Mouse (Mus musculus): ENCODE results near the gene Uqcc1. TPM values are rescaled to one million over a fixed set of nuclear protein-coding genes. Genes with fewer than 3 reads are reported as not detected.
A peak's percentile ranks its signal among the peaks of the same experiment; 100 is the strongest.
"Not testable (repeated sequence)": the region's sequence is repeated elsewhere in the genome, so short reads cannot be mapped to it uniquely, and the experiment has no call there.

The Uqcc1 gene
- polyA plus RNA-seq, 1 experiment from 2014 or later: 55.7 TPM

- Histone ChIP-seq H3K36me3 (peaks cover 58% of the 10 kb centered on the region), H3K27ac (no peak overlapping the region), H3K9ac (replicated peaks) (no peak overlapping the region), H3K4me2 (replicated peaks) (no peak overlapping the region), H3K4me1 (replicated peaks) (no peaks in the 10 kb centered on the region), H3K27me3 (no peaks in the 10 kb centered on the region), H3K4me3 (replicated peaks) (no peak overlapping the region), H3K9me3 (no peaks in the 10 kb centered on the region)
- whole genome bisulfite sequencing: 90% methylated on average over 8 of the region's 8 CpGs
- ATAC-seq: no peak
Observed at GRCm38 (mm10) chr2:155846930-155847329, 83.2 kb downstream of the Uqcc1 start.

GRCm38 (mm10) chr2:155838961-155839360, 91.1 kb downstream of the Uqcc1 start:
- Histone ChIP-seq H3K9me3 (no peaks in the 10 kb centered on the region), H3K4me3 (replicated peaks) (no peak overlapping the region), H3K36me3 (no peaks in the 10 kb centered on the region), H3K27me3 (no peaks in the 10 kb centered on the region), H3K4me2 (replicated peaks) (no peak overlapping the region), H3K9ac (replicated peaks) (no peak overlapping the region), H3K27ac (no peak overlapping the region), H3K4me1 (replicated peaks) (no peaks in the 10 kb centered on the region)
- ATAC-seq: no peak
- 84% methylated on average over 4 of the region's 4 CpGs for WGBS

- WGBS: 63% methylated on average over 3 of the region's 3 CpGs
- Histone ChIP-seq H3K36me3 (no peaks in the 10 kb centered on the region), H3K4me2 (replicated peaks) (no peak overlapping the region), H3K27ac (no peak overlapping the region), H3K9ac (replicated peaks) (no peak overlapping the region), H3K27me3 (no peaks in the 10 kb centered on the region), H3K9me3 (no peaks in the 10 kb centered on the region), H3K4me3 (replicated peaks) (no peak overlapping the region), H3K4me1 (replicated peaks) (no peaks in the 10 kb centered on the region)
- no peak for ATAC-seq
Observed at GRCm38 (mm10) chr2:155837961-155838360, 92.1 kb downstream of the Uqcc1 start.

- Histone ChIP-seq H3K27me3 (no peaks in the 10 kb centered on the region), H3K36me3 (no peaks in the 10 kb centered on the region), H3K4me3 (replicated peaks) (no peak within 1 kb of the TSS), H3K27ac (no peak within 1 kb of the TSS), H3K9ac (replicated peaks) (no peak within 1 kb of the TSS), H3K4me2 (replicated peaks) (no peak within 1 kb of the TSS), H3K4me1 (replicated peaks) (no peaks in the 10 kb centered on the region), H3K9me3 (no peaks in the 10 kb centered on the region)
- no peak for ATAC-seq
- 69% methylated on average over 9 of the region's 9 CpGs for WGBS
Observed at GRCm38 (mm10) chr2:155834732-155835131, 95.4 kb downstream of the Uqcc1 start, which contains the start of gene Fam83c. Gene Fam83c, minus strand, starts transcription at chr2:155834854.

- not testable (repeated sequence) for H3K27me3 ChIP-seq; H3K4me2 ChIP-seq (replicated peaks); ATAC-seq; H3K9me3 ChIP-seq; H3K9ac ChIP-seq (replicated peaks); H3K36me3 ChIP-seq; H3K4me3 ChIP-seq (replicated peaks); H3K27ac ChIP-seq
- 68% methylated on average over 1 of the region's 1 CpGs for WGBS
- H3K4me1 ChIP-seq (replicated peaks): peaks cover 11% of the 10 kb centered on the region
Observed at GRCm38 (mm10) chr2:155832087-155832486, 98.0 kb downstream of the Uqcc1 start.

- no peak overlapping the region for H3K4me3 ChIP-seq (replicated peaks)
- no peak overlapping the region for H3K9ac ChIP-seq (replicated peaks)
- H3K4me2 ChIP-seq (replicated peaks): no peak overlapping the region
- ATAC-seq: no peak
- WGBS: 63% methylated on average over 9 of the region's 9 CpGs
- H3K27me3 ChIP-seq: no peaks in the 10 kb centered on the region
- H3K27ac ChIP-seq: no peak overlapping the region
- no peaks in the 10 kb centered on the region for H3K9me3 ChIP-seq
- H3K4me1 ChIP-seq (replicated peaks): peaks cover 12% of the 10 kb centered on the region
- no peaks in the 10 kb centered on the region for H3K36me3 ChIP-seq
Observed at GRCm38 (mm10) chr2:155831302-155831701, 98.8 kb downstream of the Uqcc1 start.

GRCm38 (mm10) chr2:155830841-155831240, 99.3 kb downstream of the Uqcc1 start:
- H3K36me3 ChIP-seq: no peaks in the 10 kb centered on the region
- no peak overlapping the region for H3K4me3 ChIP-seq (replicated peaks)
- 94% methylated on average over 8 of the region's 8 CpGs for WGBS
- no peak overlapping the region for H3K9ac ChIP-seq (replicated peaks)
- H3K4me2 ChIP-seq (replicated peaks): no peak overlapping the region
- H3K27me3 ChIP-seq: no peaks in the 10 kb centered on the region
- H3K4me1 ChIP-seq (replicated peaks): peaks cover 14% of the 10 kb centered on the region
- H3K27ac ChIP-seq: no peak overlapping the region
- ATAC-seq: no peak
- H3K9me3 ChIP-seq: no peaks in the 10 kb centered on the region

GRCm38 (mm10) chr2:155826630-155827424, 103.3 kb downstream of the Uqcc1 start, which contains the start of gene Eif6:
Gene Eif6, minus strand, starts transcription at chr2:155826925.
- H3K9me3 ChIP-seq: no peaks in the 10 kb centered on the region
- peaks cover 21% of the 10 kb centered on the region for H3K36me3 ChIP-seq
- peak within 1 kb of the TSS; percentile 75 for H3K9ac ChIP-seq (replicated peaks)
- H3K4me3 ChIP-seq (replicated peaks): peak within 1 kb of the TSS; percentile 91
- peaks cover 24% of the 10 kb centered on the region for H3K4me1 ChIP-seq (replicated peaks)
- WGBS: 2% methylated on average over 27 of the region's 27 CpGs
- peak within 1 kb of the TSS; percentile 81 for H3K27ac ChIP-seq
- peak within 1 kb of the TSS; percentile 97 for H3K4me2 ChIP-seq (replicated peaks)
- peak; percentile 95 for ATAC-seq
- H3K27me3 ChIP-seq: no peaks in the 10 kb centered on the region

GRCm38 (mm10) chr2:155825904-155826629, 104.0 kb downstream of the Uqcc1 start:
- H3K4me3 ChIP-seq (replicated peaks): peak overlapping the region; percentile 91
- WGBS: 3% methylated on average over 52 of the region's 52 CpGs
- H3K9ac ChIP-seq (replicated peaks): peak overlapping the region; percentile 75
- H3K36me3 ChIP-seq: peaks cover 27% of the 10 kb centered on the region
- H3K4me2 ChIP-seq (replicated peaks): peak overlapping the region; percentile 97
- H3K27me3 ChIP-seq: no peaks in the 10 kb centered on the region
- H3K27ac ChIP-seq: peak overlapping the region; percentile 81
- no peak; the same call in none of the 2 replicates for ATAC-seq
- H3K4me1 ChIP-seq (replicated peaks): peaks cover 24% of the 10 kb centered on the region
- no peaks in the 10 kb centered on the region for H3K9me3 ChIP-seq

GRCm38 (mm10) chr2:155823722-155824121, 106.4 kb downstream of the Uqcc1 start:
- no peaks in the 10 kb centered on the region for H3K27me3 ChIP-seq
- no peak overlapping the region for H3K4me2 ChIP-seq (replicated peaks)
- no peak for ATAC-seq
- H3K9me3 ChIP-seq: no peaks in the 10 kb centered on the region
- peaks cover 34% of the 10 kb centered on the region for H3K4me1 ChIP-seq (replicated peaks)
- peaks cover 38% of the 10 kb centered on the region for H3K36me3 ChIP-seq
- no peak overlapping the region for H3K9ac ChIP-seq (replicated peaks)
- H3K4me3 ChIP-seq (replicated peaks): no peak overlapping the region
- 97% methylated on average over 8 of the region's 8 CpGs for WGBS
- H3K27ac ChIP-seq: no peak overlapping the region

GRCm38 (mm10) chr2:155820779-155821178, 109.3 kb downstream of the Uqcc1 start:
- peaks cover 32% of the 10 kb centered on the region for H3K4me1 ChIP-seq (replicated peaks)
- no peak overlapping the region for H3K27ac ChIP-seq
- no peaks in the 10 kb centered on the region for H3K27me3 ChIP-seq
- H3K4me2 ChIP-seq (replicated peaks): no peak overlapping the region
- H3K9ac ChIP-seq (replicated peaks): no peak overlapping the region
- no peak for ATAC-seq
- no peak overlapping the region for H3K4me3 ChIP-seq (replicated peaks)
- no peaks in the 10 kb centered on the region for H3K9me3 ChIP-seq
- 92% methylated on average over 5 of the region's 5 CpGs for WGBS
- H3K36me3 ChIP-seq: peaks cover 47% of the 10 kb centered on the region

All from midbrain, embryonic 13.5 days (tissue).